Mouse (Mus musculus): ENCODE measurements around the gene Rab20.
A peak's percentile ranks its signal among the peaks of the same experiment; 100 is the strongest.

The Rab20 gene

GRCm38 (mm10) chr8:11452152-11452551 lies 26.4 kb downstream of the Rab20 start:
- DNase-seq, result no peak

GRCm38 (mm10) chr8:11450184-11451113 lies 28.1 kb downstream of the Rab20 start:
- DNase-seq, result peak; percentile 59

GRCm38 (mm10) chr8:11447910-11448570 lies 30.5 kb downstream of the Rab20 start:
- no peak for DNase-seq

GRCm38 (mm10) chr8:11445790-11446189 lies 32.7 kb downstream of the Rab20 start:
- DNase-seq, result no peak

GRCm38 (mm10) chr8:11444216-11444615 lies 34.3 kb downstream of the Rab20 start:
- no peak for DNase-seq

- DNase-seq, result no peak
Observed at GRCm38 (mm10) chr8:11443611-11444010, 34.9 kb downstream of the Rab20 start.

GRCm38 (mm10) chr8:11441291-11441690 lies 37.2 kb downstream of the Rab20 start:
- no peak for DNase-seq

GRCm38 (mm10) chr8:11437862-11438261 lies 40.6 kb downstream of the Rab20 start:
- DNase-seq, result no peak

GRCm38 (mm10) chr8:11430688-11431087 lies 47.8 kb downstream of the Rab20 start:
- peak; percentile 33 for DNase-seq

- DNase-seq, result peak; percentile 19
Observed at GRCm38 (mm10) chr8:11423091-11423490, 55.4 kb downstream of the Rab20 start.

- DNase-seq, result no peak
Observed at GRCm38 (mm10) chr8:11421968-11422367, 56.5 kb downstream of the Rab20 start.

GRCm38 (mm10) chr8:11421105-11421504 lies 57.4 kb downstream of the Rab20 start:
- DNase-seq, result peak; percentile 74

GRCm38 (mm10) chr8:11419645-11420044 lies 58.9 kb downstream of the Rab20 start:
- DNase-seq, result peak; percentile 77

- peak; percentile 52 for DNase-seq
Observed at GRCm38 (mm10) chr8:11419232-11419631, 59.3 kb downstream of the Rab20 start.

GRCm38 (mm10) chr8:11417762-11418161 lies 60.7 kb downstream of the Rab20 start:
- DNase-seq, result peak; percentile 45

- DNase-seq, result no peak
Observed at GRCm38 (mm10) chr8:11415089-11415488, 63.4 kb downstream of the Rab20 start.

- no peak for DNase-seq
Observed at GRCm38 (mm10) chr8:11414304-11414703, 64.2 kb downstream of the Rab20 start.

GRCm38 (mm10) chr8:11412450-11412849 lies 66.1 kb downstream of the Rab20 start:
- DNase-seq, result peak; percentile 27

- peak; percentile 46 for DNase-seq
Observed at GRCm38 (mm10) chr8:11411504-11412124, 66.9 kb downstream of the Rab20 start.

- peak; percentile 89 for DNase-seq
Observed at GRCm38 (mm10) chr8:11405722-11406481, 72.6 kb downstream of the Rab20 start.

- DNase-seq, result no peak
Observed at GRCm38 (mm10) chr8:11404614-11405013, 73.9 kb downstream of the Rab20 start.

- DNase-seq, result peak; percentile 63
Observed at GRCm38 (mm10) chr8:11403813-11404212, 74.7 kb downstream of the Rab20 start.

Measured in lung, postnatal 36 days (tissue).